Mouse (Mus musculus) olfactory bulb, adult 2 months (tissue): ENCODE data around the gene Coq8b.

ENCODE experiments used
- CTCF ChIP-seq: fragments of 200-500 bp; IDR thresholded peaks from 2 replicates; pipeline ENCODE4 v1.5.1; 2012; ENCODE audit warnings: low read depth, mild to moderate bottlenecking, low read length, moderate library complexity; ENCODE audit not compliant: insufficient read depth
- POLR2A ChIP-seq: fragments of 200-500 bp; IDR thresholded peaks from 2 replicates; pipeline ENCODE4 v1.6.1; 2012; ENCODE audit warnings: mild to moderate bottlenecking, low read depth, low read length, moderate library complexity; ENCODE audit not compliant: insufficient read depth

DNA sequence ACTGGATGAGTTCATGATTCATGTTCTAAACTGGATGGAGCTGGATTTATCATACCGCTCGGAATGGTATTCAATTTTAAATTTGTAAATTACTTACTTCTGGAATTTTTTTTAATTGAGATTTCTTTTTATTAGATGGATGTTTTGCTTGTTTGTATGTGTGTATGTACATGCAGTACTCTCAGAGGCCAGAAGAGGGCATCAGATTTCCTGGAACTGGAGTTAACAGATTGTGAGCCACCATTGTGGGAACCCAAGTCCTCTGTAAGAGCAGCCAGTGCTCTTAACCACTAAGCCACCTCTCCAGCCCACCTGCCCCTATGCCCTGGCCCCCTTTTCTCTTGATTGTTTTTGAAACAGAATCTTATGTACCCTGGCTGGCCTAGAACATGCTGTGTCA is 16.3 kb downstream of the Coq8b start:
- TF ChIP-seq POLR2A (no peak), CTCF (no peak)
